Mouse (Mus musculus) brain, embryonic 14.5 days (tissue): Measurements from ENCODE around the gene Creb5.

Experiments used
- CTCF ChIP-seq: fragments of 200-500 bp; IDR thresholded peaks from 2 replicates; pipeline ENCODE4 v1.5.1; 2012; ENCODE audit warnings: inconsistent platforms, mild to moderate bottlenecking, moderate library complexity, borderline replicate concordance; ENCODE audit not compliant: insufficient read depth, insufficient read length; ENCODE audit errors: extremely low read depth
- POLR2A ChIP-seq: fragments of 200-500 bp; IDR thresholded peaks from 2 replicates; pipeline ENCODE4 v1.6.1; 2012; ENCODE audit warnings: mild to moderate bottlenecking, inconsistent platforms, borderline replicate concordance; ENCODE audit not compliant: poor library complexity, insufficient read depth, insufficient read length, severe bottlenecking; ENCODE audit errors: extremely low read depth

DNA sequence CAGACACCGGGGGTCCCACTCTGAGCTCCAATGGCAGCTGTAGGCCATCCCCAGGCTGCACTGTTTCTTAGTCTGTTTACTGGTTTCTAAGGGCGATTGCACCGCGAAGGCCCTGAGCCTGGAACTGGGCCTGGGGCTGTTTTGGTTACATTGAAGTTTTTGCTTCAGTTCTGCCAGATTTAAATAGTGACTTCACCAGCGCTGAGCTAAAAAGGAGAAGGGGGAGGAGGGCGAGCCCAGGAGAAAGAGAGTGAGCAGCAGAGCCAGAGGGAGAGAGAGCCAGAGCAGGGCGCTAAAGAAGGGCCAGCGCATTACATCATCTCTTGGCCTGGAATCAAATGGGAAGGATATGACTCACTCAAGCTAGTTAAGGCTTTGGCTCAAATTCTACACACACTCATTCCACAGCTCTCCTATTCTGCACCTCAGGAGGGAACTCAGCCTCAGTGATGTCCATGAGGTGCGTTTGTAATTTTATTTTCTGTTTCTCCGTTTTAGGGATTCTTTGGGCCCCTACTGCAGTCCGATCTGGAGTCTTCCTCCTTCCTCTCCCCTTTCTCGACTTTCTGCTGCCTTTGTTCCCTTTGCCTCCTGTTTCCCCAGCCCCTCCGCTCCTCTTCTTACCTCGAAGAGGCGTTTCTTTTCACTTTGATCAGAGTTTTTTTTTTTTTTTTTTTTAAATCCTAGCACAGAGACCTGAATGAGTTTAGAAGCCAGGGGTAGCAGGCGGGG is 286.1 kb downstream of the Creb5 start:
- TF ChIP-seq CTCF (no peak), POLR2A (no peak)
